Mouse (Mus musculus) midbrain, embryonic 13.5 days (tissue): ENCODE results near the gene Teddm2. TPM values are rescaled to one million over a fixed set of nuclear protein-coding genes. Genes with fewer than 3 reads are reported as not detected.
A peak's percentile ranks its signal among the peaks of the same experiment; 100 is the strongest.
"Not testable (repeated sequence)": the region's sequence is repeated elsewhere in the genome, so short reads cannot be mapped to it uniquely, and the experiment has no call there.

Experiments used
- ATAC-seq: fragments of 200-750 bp; cut with Nextera tagmentation; 2 replicates; pipeline ENCODE4 v1.8.0; 2017; ENCODE audit warnings: mild to moderate bottlenecking, moderate TSS enrichment, moderate library complexity
- H3K27ac ChIP-seq: fragments of 300-500 bp; sonication (generic); 2 replicates; pipeline ENCODE4 v1.5.1; 2015; ENCODE audit warnings: inconsistent platforms, mild to moderate bottlenecking, moderate library complexity
- H3K27me3 ChIP-seq: fragments of 300-500 bp; sonication (generic); 2 replicates; pipeline ENCODE4 v1.6.1; 2015; ENCODE audit warnings: mild to moderate bottlenecking, inconsistent platforms
- H3K36me3 ChIP-seq: fragments of 300-500 bp; sonication (generic); 2 replicates; pipeline ENCODE4 v1.6.1; 2015; ENCODE audit warnings: mild to moderate bottlenecking, inconsistent platforms
- H3K4me1 ChIP-seq: fragments of 300-500 bp; sonication (generic); replicated peaks from 2 replicates; pipeline ENCODE4 v1.6.1; 2015; ENCODE audit warnings: inconsistent platforms
- H3K4me2 ChIP-seq: fragments of 300-500 bp; sonication (generic); replicated peaks from 2 replicates; pipeline ENCODE4 v1.6.1; 2015; ENCODE audit warnings: moderate library complexity, mild to moderate bottlenecking, inconsistent platforms
- H3K4me3 ChIP-seq: fragments of 300-500 bp; sonication (generic); replicated peaks from 2 replicates; pipeline ENCODE4 v1.5.1; 2015; ENCODE audit warnings: mild to moderate bottlenecking, inconsistent platforms
- H3K9ac ChIP-seq: fragments of 300-500 bp; sonication (generic); replicated peaks from 2 replicates; pipeline ENCODE4 v1.6.1; 2015; ENCODE audit warnings: mild to moderate bottlenecking, inconsistent platforms
- H3K9me3 ChIP-seq: fragments of 300-500 bp; sonication (generic); 2 replicates; pipeline ENCODE4 v1.6.1; 2016; ENCODE audit warnings: mild to moderate bottlenecking, inconsistent platforms
- WGBS: fragments of 180-500 bp; shearing (Covaris S2); methylation state at CpG from one replicate; pipeline ENCODE4 v1.1.7; 2015; 5-methylcytosine and 5-hydroxymethylcytosine counted together
- polyA plus RNA-seq: library from polyadenylated mRNA; unstranded; fragments of >200 nt; fragmentation: Nextera tagmentation; extraction: Ambion mirVana; gene quantifications from 2 replicates; pipeline ENCODE4 v1.2.1, GENCODE M21; 2015

The Teddm2 gene
- polyA plus RNA-seq, 1 experiment from 2014 or later: 1.2 TPM

DNA sequence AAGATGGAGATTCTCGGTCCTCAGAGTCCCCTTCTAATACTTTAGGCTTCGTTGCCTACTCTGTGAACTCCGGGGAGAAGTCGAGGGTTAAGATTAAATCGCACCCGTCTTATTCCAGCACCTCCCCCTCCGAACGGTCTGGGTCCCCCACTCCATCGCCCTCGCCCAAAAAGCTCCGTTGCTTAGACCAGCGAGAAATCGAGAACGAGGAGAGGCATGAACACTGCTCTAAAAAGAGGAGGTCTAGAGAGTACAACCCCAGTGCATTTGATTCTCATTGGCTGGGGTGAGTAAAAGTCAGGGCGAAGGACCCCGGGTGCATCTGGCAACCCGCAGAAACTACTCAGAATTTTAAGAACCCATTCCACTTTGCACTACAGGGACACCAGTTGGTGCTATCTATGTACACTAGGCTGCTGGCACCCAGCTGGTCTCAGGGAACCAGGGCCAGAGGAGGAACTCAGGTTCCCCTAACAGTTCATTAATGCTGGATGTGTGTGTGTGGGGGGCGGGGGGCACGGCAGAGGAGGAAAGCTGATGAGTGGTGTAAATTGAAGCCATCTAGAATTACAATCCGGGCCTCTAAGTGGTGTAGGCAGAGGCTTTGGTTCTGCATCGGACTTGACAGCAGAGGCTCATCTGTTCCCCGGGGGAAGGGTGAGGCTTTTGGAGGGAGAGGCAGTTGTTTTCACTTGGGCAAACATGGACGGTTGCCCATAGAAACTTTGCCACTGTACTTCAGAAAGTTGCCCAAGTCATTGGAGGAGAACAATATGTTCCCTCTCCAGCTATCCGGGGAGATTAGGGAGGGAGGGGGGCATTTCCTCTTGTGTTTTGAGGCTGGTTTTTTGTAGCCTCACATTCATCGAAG is 1.1 kb upstream of the Teddm2 start:
- Histone ChIP-seq H3K9me3 (no peaks in the 10 kb centered on the region), H3K4me2 (peak overlapping the region; percentile 82), H3K9ac (peak overlapping the region; percentile 94), H3K27me3 (peaks cover 8% of the 10 kb centered on the region; the same call in 1 of the 2 replicates), H3K27ac (peak overlapping the region; percentile 97), H3K4me3 (peak overlapping the region; percentile 78), H3K4me1 (peaks cover 35% of the 10 kb centered on the region), H3K36me3 (peaks cover 33% of the 10 kb centered on the region)
- WGBS: 2% methylated on average over 25 of the region's 25 CpGs
- ATAC-seq: no peak

DNA sequence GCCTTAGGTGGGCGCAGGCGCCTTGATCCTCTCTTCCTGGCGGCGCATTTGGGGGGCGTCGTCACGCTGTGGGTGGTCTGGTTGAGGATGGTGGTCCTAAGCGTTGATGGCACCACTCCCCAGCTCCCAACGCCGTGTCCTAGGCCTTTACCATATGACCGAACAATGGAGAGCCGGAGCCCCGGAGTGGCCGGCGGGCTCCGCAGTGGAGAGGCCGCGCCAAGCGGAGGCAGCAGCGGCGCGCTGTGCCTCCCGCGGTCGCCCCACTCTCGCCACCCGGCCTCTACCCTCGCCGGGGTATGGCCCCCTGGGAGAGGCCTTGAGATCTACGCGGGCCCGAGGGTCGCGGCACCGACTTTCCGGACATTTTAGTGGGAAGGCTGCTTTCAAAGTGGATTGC is 353 bp upstream of the Teddm2 start:
- WGBS: under 1% methylated on average over 29 of the region's 36 CpGs
- peak overlapping the region; percentile 82 for H3K4me2 ChIP-seq
- peak; percentile 41; the same call in 1 of the 2 replicates for ATAC-seq
- peaks cover 8% of the 10 kb centered on the region; the same call in 1 of the 2 replicates for H3K27me3 ChIP-seq
- peak overlapping the region; percentile 78 for H3K4me3 ChIP-seq
- H3K27ac ChIP-seq: peak overlapping the region; percentile 97
- H3K9ac ChIP-seq: peak overlapping the region; percentile 94
- H3K36me3 ChIP-seq: peaks cover 26% of the 10 kb centered on the region
- peaks cover 35% of the 10 kb centered on the region for H3K4me1 ChIP-seq
- no peaks in the 10 kb centered on the region for H3K9me3 ChIP-seq

DNA sequence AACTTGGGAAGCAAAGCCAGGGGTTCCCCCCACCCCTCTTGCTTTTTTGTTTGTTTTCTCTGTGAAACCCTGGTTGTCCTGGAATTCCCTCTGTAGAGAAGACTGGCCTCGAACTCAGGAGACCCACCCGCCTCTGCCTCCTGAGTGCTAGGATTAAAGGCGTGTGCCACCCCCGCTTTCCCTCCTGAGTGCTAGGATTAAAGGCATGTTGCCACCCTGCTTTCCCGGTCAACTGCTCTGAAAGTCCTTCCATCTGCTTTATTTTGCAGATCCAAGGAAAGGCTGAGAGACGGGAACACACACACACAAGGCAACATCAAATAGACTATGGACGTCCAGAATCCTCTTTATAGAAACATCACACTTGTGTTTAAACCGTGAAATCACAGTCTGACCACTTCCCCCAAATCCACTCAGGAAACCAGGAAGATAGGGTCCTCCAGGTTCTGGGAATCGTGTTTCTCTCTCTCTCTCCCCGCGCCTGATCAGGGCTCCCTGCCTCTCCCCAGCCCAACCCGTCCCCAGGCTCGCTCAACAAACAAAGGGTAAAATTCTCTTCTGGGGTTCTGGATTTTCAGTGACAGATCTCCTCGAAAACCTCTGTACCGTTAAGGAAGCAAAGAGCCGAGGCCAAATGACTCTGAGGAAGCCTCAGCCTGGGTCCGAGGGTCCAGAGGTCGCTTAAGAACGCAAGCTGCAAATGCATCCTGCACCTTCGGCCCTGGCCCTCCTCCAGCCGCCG is 868 bp downstream of the Teddm2 start:
- 15% methylated on average over 22 of the region's 22 CpGs for WGBS
- Histone ChIP-seq H3K9ac (peak overlapping the region; percentile 94), H3K4me2 (peak overlapping the region; percentile 82), H3K9me3 (no peaks in the 10 kb centered on the region), H3K27me3 (peaks cover 12% of the 10 kb centered on the region), H3K4me3 (peak overlapping the region; percentile 78), H3K27ac (peak overlapping the region; percentile 97), H3K4me1 (peaks cover 35% of the 10 kb centered on the region), H3K36me3 (peaks cover 14% of the 10 kb centered on the region)
- peak; percentile 67 for ATAC-seq

DNA sequence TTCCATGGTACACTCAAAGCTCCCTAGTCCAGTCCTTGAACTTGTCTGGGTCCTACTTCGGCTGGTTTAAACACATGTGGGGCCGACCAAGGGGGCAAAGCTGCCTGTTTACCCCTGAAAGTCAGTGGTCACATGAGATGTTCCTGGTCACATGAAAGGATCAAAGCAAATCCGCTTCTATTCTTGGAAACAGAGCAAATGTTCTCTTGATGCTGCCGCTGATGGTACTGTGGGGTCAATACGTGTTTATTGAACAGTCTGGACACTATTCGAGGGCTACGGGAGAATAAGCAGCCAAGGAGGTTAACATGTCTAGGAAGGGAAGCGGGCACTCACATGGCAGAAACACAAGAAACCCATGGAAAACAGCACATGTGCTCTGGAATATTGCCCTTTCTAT is 2.8 kb downstream of the Teddm2 start:
- H3K27me3 ChIP-seq: peaks cover 19% of the 10 kb centered on the region
- no peak overlapping the region for H3K9ac ChIP-seq
- no peak overlapping the region for H3K4me2 ChIP-seq
- no peak overlapping the region for H3K4me3 ChIP-seq
- ATAC-seq: no peak
- H3K36me3 ChIP-seq: no peaks in the 10 kb centered on the region
- 85% methylated on average over 8 of the region's 8 CpGs for WGBS
- H3K4me1 ChIP-seq: peaks cover 22% of the 10 kb centered on the region
- no peak overlapping the region for H3K27ac ChIP-seq
- no peaks in the 10 kb centered on the region for H3K9me3 ChIP-seq

DNA sequence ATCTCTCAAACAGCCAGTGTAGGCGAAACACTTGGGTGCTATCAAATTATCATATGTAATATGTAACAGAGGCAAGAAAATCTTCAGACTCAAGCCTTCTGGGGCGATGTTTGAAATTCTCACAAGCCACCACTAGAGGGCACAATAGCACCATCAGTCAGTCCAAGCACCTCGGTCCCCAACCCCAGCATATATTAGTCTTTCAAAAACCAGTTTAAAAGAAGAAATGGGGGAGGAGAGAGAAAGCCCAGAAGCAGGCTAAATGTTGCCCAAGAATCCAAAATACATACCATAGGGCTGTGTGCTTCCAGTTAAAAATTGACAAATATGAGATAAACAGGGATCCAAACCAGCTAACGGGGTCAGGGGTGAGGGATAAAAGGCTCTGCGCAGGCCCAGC is 5.0 kb downstream of the Teddm2 start:
- no peaks in the 10 kb centered on the region for H3K36me3 ChIP-seq
- no peaks in the 10 kb centered on the region for H3K9me3 ChIP-seq
- H3K4me3 ChIP-seq: no peak overlapping the region
- no peak overlapping the region for H3K4me2 ChIP-seq
- H3K4me1 ChIP-seq: peaks cover 8% of the 10 kb centered on the region
- H3K27me3 ChIP-seq: peaks cover 19% of the 10 kb centered on the region
- no peak overlapping the region for H3K9ac ChIP-seq
- no peak overlapping the region for H3K27ac ChIP-seq
- WGBS: 35% methylated on average over 5 of the region's 5 CpGs
- ATAC-seq: no peak

DNA sequence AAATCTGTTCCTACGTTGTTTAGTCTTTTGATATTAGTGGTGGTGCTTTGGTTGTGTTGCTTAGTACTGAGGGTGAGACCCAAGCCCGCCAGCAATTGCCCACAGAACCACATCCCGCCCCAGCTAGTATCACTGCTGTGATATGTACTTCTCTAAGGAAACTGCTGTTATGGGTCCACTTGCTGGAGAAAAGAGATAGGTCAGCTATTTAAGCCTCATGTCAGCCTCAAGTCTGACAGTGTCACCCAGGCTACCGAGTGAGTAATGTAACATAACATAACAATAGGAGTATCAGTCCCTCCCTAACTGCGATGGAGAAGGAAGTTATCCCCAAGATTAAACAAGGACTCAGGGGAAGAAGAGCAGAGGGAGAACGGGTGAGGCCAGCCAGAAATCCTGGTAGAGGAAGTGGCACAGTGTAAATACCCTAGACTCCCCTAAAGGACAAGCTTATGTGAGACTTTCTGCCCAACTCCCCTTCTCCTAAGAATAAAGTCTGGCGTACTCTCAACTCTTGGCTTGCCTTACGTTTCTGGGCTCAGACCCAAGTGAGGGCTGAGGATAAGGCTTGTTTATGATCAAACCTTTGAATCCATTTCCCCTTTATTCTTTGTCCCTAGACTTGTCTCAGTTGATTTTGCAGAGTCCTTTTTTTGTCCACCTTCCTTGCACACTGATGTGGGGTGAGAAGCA is 5.7 kb downstream of the Teddm2 start:
- Histone ChIP-seq H3K4me3 (no peak overlapping the region), H3K27me3 (peaks cover 19% of the 10 kb centered on the region), H3K4me2 (no peak overlapping the region), H3K9me3 (no peaks in the 10 kb centered on the region), H3K36me3 (no peaks in the 10 kb centered on the region), H3K4me1 (peaks cover 8% of the 10 kb centered on the region), H3K27ac (no peak overlapping the region), H3K9ac (no peak overlapping the region)
- no peak for ATAC-seq
- WGBS: 69% methylated on average over 8 of the region's 8 CpGs

DNA sequence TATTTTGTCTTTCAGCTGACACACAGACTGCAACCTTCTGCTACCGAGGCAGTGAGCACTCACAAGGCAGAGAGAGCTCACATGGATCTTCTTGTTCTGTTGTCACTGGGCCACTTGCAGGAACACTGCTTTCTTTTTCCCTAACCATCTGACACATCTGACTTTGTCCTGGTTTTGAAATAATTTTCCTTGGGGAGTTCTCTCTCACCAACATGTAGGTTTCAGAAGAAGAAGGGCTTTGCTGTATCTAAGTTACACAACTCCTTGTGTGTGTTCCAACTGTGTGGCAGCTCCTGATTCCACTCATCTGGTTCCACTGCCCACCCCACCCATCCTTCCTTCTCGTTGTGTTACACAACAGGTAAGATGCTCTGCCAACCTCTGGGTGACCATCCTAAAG is 6.3 kb downstream of the Teddm2 start:
- Histone ChIP-seq H3K4me1 (peaks cover 3% of the 10 kb centered on the region; the same call in 1 of the 2 replicates), H3K27me3 (peaks cover 19% of the 10 kb centered on the region), H3K4me3 (no peak overlapping the region), H3K36me3 (no peaks in the 10 kb centered on the region), H3K9me3 (no peaks in the 10 kb centered on the region), H3K9ac (no peak overlapping the region), H3K27ac (no peak overlapping the region), H3K4me2 (no peak overlapping the region)
- 69% methylated on average over 2 of the region's 2 CpGs for WGBS
- ATAC-seq: no peak

DNA sequence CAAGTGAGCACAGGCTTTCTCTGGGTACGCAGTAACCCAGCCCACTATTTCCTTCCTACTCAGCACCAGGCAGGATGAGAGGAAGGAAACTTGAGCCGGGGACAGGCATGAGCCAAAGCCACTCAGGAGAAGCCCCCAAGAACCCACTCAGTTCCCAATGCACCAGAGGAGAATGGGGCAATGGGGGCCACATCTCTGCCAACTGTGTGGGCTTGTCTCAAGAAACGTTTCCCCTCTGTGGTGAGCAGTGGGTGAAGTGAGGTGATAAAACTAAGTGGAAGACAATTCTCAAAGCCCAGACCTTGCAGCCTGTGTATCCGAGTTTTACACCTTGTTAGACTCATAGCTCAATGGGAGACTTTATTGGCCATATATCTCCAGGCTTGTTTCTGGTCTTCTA is 8.6 kb downstream of the Teddm2 start, which contains the start of gene Teddm1a:
Gene Teddm1a, plus strand, starts transcription at position 301 of the 400 bp plus-strand sequence.
- Histone ChIP-seq H3K27ac (no peak within 1 kb of the TSS), H3K4me3 (no peak within 1 kb of the TSS), H3K27me3 (peaks cover 14% of the 10 kb centered on the region), H3K36me3 (no peaks in the 10 kb centered on the region), H3K9me3 (no peaks in the 10 kb centered on the region), H3K9ac (no peak within 1 kb of the TSS), H3K4me1 (peaks cover under 1% of the 10 kb centered on the region; the same call in 1 of the 2 replicates), H3K4me2 (no peak within 1 kb of the TSS)
- ATAC-seq: no peak
- 81% methylated on average over 4 of the region's 4 CpGs for WGBS

DNA sequence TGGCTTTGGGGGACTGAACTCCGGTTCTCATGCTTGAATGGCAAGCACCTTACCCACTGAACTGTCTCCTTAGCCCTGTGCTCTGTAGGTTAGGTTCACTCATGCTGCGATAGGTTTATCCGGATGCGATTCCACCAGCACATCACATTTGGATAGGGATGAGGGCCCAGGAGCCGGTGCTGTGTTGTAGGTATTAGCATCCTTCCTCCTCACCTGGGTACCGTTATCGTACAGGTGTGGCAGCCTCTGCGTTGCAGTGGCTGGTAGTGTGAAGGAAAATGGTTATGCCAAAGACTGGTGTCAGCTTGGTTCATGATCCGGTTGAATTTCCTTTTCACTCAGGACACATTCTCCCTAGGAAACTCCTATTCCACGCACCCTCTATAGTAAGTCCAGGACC is 9.9 kb downstream of the Teddm2 start:
- H3K4me1 ChIP-seq: peaks cover 5% of the 10 kb centered on the region
- no peaks in the 10 kb centered on the region for H3K9me3 ChIP-seq
- H3K4me3 ChIP-seq: no peak overlapping the region
- H3K27me3 ChIP-seq: peaks cover 10% of the 10 kb centered on the region
- no peak overlapping the region for H3K27ac ChIP-seq
- WGBS: 95% methylated on average over 10 of the region's 10 CpGs
- H3K4me2 ChIP-seq: no peak overlapping the region
- ATAC-seq: no peak
- no peak overlapping the region for H3K9ac ChIP-seq
- no peaks in the 10 kb centered on the region for H3K36me3 ChIP-seq

DNA sequence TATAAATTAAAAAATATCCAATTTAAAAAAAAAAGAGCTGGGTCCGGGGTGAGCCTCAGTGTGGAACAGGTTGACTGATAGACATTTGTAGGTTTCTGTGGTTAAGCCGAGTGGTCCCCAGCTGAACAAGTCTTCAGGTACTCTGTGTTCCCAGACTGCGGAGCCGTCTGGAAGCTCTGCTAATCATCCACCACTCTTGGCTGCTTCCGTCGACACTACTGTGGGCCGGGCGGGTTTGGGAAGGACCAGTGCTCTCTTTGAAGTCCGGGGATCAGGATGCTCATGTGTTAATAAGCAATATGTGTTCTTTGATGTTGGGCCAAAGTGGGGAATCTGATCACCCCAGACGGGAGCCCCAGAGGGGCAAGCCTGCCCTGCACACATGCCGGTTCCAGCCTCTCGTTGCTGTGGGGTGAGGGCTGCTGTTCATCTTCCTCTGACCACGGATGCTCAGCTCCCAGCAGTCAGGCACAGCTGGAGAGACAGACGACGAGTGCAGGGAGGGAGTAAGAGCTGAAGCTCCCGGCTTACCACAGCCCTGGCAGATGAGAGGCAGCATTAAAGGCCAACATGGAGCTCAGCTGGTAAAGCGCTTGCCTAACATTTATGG is 13.9 kb downstream of the Teddm2 start:
- 33% methylated on average over 17 of the region's 17 CpGs for WGBS
- no peak overlapping the region; the same call in 1 of the 2 replicates for H3K9ac ChIP-seq

DNA sequence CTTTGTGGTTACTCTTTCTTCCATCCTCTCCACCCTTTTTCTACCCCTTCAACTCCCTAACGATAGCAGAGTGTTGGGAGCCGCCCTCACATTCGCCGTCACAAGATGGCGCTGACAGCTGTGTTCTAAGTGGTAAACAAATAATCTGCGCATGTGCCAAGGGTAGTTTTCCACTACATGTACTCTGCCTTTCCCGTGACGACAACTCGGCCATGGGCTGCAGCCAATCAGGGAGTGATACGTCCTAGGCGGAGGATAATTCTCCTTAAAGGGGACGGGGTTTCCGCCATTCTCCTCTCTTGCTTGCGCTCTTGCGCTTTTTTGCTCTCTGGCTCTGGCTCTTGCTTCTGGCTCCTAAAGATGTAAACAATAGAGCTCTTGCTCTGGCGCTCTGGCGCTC is 19.6 kb downstream of the Teddm2 start:
- not testable (repeated sequence) for H3K9ac ChIP-seq, H3K4me1 ChIP-seq, H3K36me3 ChIP-seq, ATAC-seq, H3K9me3 ChIP-seq, H3K4me3 ChIP-seq, H3K27ac ChIP-seq, H3K27me3 ChIP-seq, H3K4me2 ChIP-seq
- 96% methylated on average over 17 of the region's 17 CpGs for WGBS

More for the DNA sequence above, 13.9 kb downstream of the Teddm2 start:
- no peaks in the 10 kb centered on the region for H3K9me3 ChIP-seq
- H3K4me3 ChIP-seq: no peak overlapping the region
- peak; percentile 69 for ATAC-seq
- no peaks in the 10 kb centered on the region for H3K36me3 ChIP-seq
- no peaks in the 10 kb centered on the region for H3K27me3 ChIP-seq
- H3K27ac ChIP-seq: no peak overlapping the region
- H3K4me2 ChIP-seq: no peak overlapping the region
- H3K4me1 ChIP-seq: peaks cover 5% of the 10 kb centered on the region
